Mouse (Mus musculus): ENCODE data around the gene Ahcy. TPM values are rescaled to one million over a fixed set of nuclear protein-coding genes. Genes with fewer than 3 reads are reported as not detected.
A peak's percentile ranks its signal among the peaks of the same experiment; 100 is the strongest.

Ahcy gene
- total and polyA plus RNA-seq, 3 experiments, result 364 to 529 (median 514) TPM

GRCm38 (mm10) chr2:155073347-155073746, 950 bp downstream of the Ahcy start:
- no peak for DNase-seq (ENCODE audit: extremely low read depth)
- no peak overlapping the region for H3K27ac ChIP-seq (ENCODE audit: insufficient read depth, low read depth)
- H3K4me3 ChIP-seq (replicated peaks in 1 of 3; ENCODE audit: low read depth in 2 of 3, low read length in 2 of 3, poor library complexity in 1 of 3), result peak overlapping the region; percentile 69 to 83 (median 76)

GRCm38 (mm10) chr2:155072353-155073145, 1.7 kb downstream of the Ahcy start:
- no peak overlapping the region for H3K27ac ChIP-seq (ENCODE audit: insufficient read depth, low read depth)
- in situ Hi-C loops (cut with MboI; ENCODE audit: low pct_ligation_motif_present, low pct_unique_long_range_greater_than_20kb, low sequenced_read_pairs) (no loop called here), dilution Hi-C loops (cut with MboI; ENCODE audit: extremely low pct_ligation_motif_present, extremely low pct_unique_long_range_greater_than_20kb, low sequenced_read_pairs) (no loop called here)
- no peaks in the 10 kb centered on the region for H3K27me3 ChIP-seq (replicated peaks)
- no peaks in the 10 kb centered on the region for H3K9me3 ChIP-seq (replicated peaks; ENCODE audit: low read length)
- peaks cover 9 to 35% of the 10 kb centered on the region in 2 experiments; a peak in 3 of 4 replicates for H3K4me1 ChIP-seq (ENCODE audit: control insufficient read depth in 1 of 2, insufficient read depth in 2 of 2)
- peaks cover 16 to 31% of the 10 kb centered on the region in 2 experiments for H3K36me3 ChIP-seq (replicated peaks in 1 of 2; ENCODE audit: control insufficient read depth in 1 of 2, insufficient read depth in 1 of 2, low read length in 1 of 2)
- H3K4me3 ChIP-seq (replicated peaks in 1 of 3; ENCODE audit: low read depth in 2 of 3, low read length in 2 of 3, poor library complexity in 1 of 3), result peak overlapping the region; percentile 62 to 83 (median 76)
- peak overlapping the region; percentile 91 for H3K9ac ChIP-seq (ENCODE audit: insufficient read depth, low read depth)
- TF ChIP-seq JUN (IDR thresholded peaks at IDR 0.05; ENCODE audit: insufficient read depth, low read depth, low read length) (no peak), HCFC1 (IDR thresholded peaks at IDR 0.05; ENCODE audit: low read depth, low read length) (0 out of 2 replicates have a peak, but pooled peaks have one; percentile 12), CHD1 (IDR thresholded peaks at IDR 0.05; ENCODE audit: low read depth, low read length) (peak; percentile 57), MXI1 (IDR thresholded peaks at IDR 0.05; ENCODE audit: low read depth, low read length) (peak; percentile 62), CTCF (conservative IDR thresholded peaks at IDR 0.05 in 1 of 2, IDR thresholded peaks at IDR 0.05 in 1 of 2; ENCODE audit: low read depth in 2 of 2, low read length in 2 of 2) (no peak), E2F4 (IDR thresholded peaks at IDR 0.05; ENCODE audit: insufficient replicate concordance, low read depth, low read length) (no peak), RCOR1 (conservative IDR thresholded peaks at IDR 0.05; ENCODE audit: low read depth, low read length) (no peak), MYC (IDR thresholded peaks at IDR 0.05; ENCODE audit: low read depth, low read length) (0 out of 2 replicates have a peak, but pooled peaks have one; percentile 50)
- DNase-seq (ENCODE audit: extremely low read depth), result peak; percentile 52
- peaks cover 64% of the 10 kb centered on the region for H3K79me2 ChIP-seq (replicated peaks; ENCODE audit: control insufficient read depth, extremely low read depth, insufficient read depth, poor library complexity, severe bottlenecking)
- H3K4me2 ChIP-seq (ENCODE audit: insufficient read depth, low read depth, poor library complexity, severe bottlenecking), result peak overlapping the region; percentile 80

More at GRCm38 (mm10) chr2:155073347-155073746, 950 bp downstream of the Ahcy start:
- TF ChIP-seq CHD2 (IDR thresholded peaks at IDR 0.05; ENCODE audit: low read length) (no peak), ZNF384 (IDR thresholded peaks at IDR 0.05; ENCODE audit: low read depth, low read length) (no peak), TBP (conservative IDR thresholded peaks at IDR 0.05; ENCODE audit: low read depth, low read length) (no peak), MAX (IDR thresholded peaks at IDR 0.05; ENCODE audit: low read length) (no peak), RCOR1 (conservative IDR thresholded peaks at IDR 0.05; ENCODE audit: low read depth, low read length) (no peak), GABPA (IDR thresholded peaks at IDR 0.05; ENCODE audit: insufficient replicate concordance, low read depth, low read length) (no peak), ZKSCAN1 (IDR thresholded peaks at IDR 0.05; ENCODE audit: borderline replicate concordance, low read depth, low read length) (no peak), USF1 (IDR thresholded peaks at IDR 0.05; ENCODE audit: low read depth, low read length) (no peak), KAT2A (IDR thresholded peaks at IDR 0.05; ENCODE audit: insufficient replicate concordance, low read length) (no peak), CTCF (conservative IDR thresholded peaks at IDR 0.05 in 1 of 2, IDR thresholded peaks at IDR 0.05 in 1 of 2; ENCODE audit: low read depth in 2 of 2, low read length in 2 of 2) (no peak), POLR2AphosphoS2 (IDR thresholded peaks at IDR 0.05; ENCODE audit: low read depth, low read length) (no peak), E2F4 (IDR thresholded peaks at IDR 0.05; ENCODE audit: insufficient replicate concordance, low read depth, low read length) (no peak), CHD1 (IDR thresholded peaks at IDR 0.05; ENCODE audit: low read depth, low read length) (no peak), UBTF (IDR thresholded peaks at IDR 0.05; ENCODE audit: low read depth, low read length) (no peak)
- H3K79me2 ChIP-seq (replicated peaks; ENCODE audit: control insufficient read depth, extremely low read depth, insufficient read depth, poor library complexity, severe bottlenecking), result peaks cover 56% of the 10 kb centered on the region
- H3K4me2 ChIP-seq (ENCODE audit: insufficient read depth, low read depth, poor library complexity, severe bottlenecking), result peak overlapping the region; percentile 80
- dilution Hi-C loops (cut with MboI; ENCODE audit: extremely low pct_ligation_motif_present, extremely low pct_unique_long_range_greater_than_20kb, low sequenced_read_pairs), result no loop called here
- no peaks in the 10 kb centered on the region for H3K9me3 ChIP-seq (replicated peaks; ENCODE audit: low read length)
- H3K4me1 ChIP-seq (ENCODE audit: control insufficient read depth in 1 of 2, insufficient read depth in 2 of 2), result peaks cover 9 to 35% of the 10 kb centered on the region in 2 experiments; a peak in 3 of 4 replicates
- H3K9ac ChIP-seq (ENCODE audit: insufficient read depth, low read depth), result peak overlapping the region; percentile 91
- no peaks in the 10 kb centered on the region for H3K27me3 ChIP-seq (replicated peaks)
- in situ Hi-C loops (cut with MboI; ENCODE audit: low pct_ligation_motif_present, low pct_unique_long_range_greater_than_20kb, low sequenced_read_pairs), result no loop called here
- peaks cover 8 to 23% of the 10 kb centered on the region in 2 experiments for H3K36me3 ChIP-seq (replicated peaks in 1 of 2; ENCODE audit: control insufficient read depth in 1 of 2, insufficient read depth in 1 of 2, low read length in 1 of 2)

Data from CH12.LX (cell line).